Mouse (Mus musculus): ENCODE results near the gene C9orf72. TPM values are rescaled to one million over a fixed set of nuclear protein-coding genes. Genes with fewer than 3 reads are reported as not detected.

Gene C9orf72
- total RNA-seq, 2 experiments from 2014 or later, result 30.1 to 33.1 TPM

GRCm38 (mm10) chr4:35187617-35188326, 38.2 kb downstream of the C9orf72 start:
- no peak for DNase-seq (ENCODE audit: low spot score in 2 of 2)

GRCm38 (mm10) chr4:35177926-35178645, 47.9 kb downstream of the C9orf72 start:
- no peak for DNase-seq (ENCODE audit: low spot score in 2 of 2)

GRCm38 (mm10) chr4:35175566-35175965, 50.4 kb downstream of the C9orf72 start:
- DNase-seq (ENCODE audit: low spot score in 2 of 2), result no peak

- no peak for DNase-seq (ENCODE audit: low spot score in 2 of 2)
These were observed 52.4 kb downstream of the C9orf72 start for GRCm38 (mm10) chr4:35173551-35173950.

- DNase-seq (ENCODE audit: low spot score in 2 of 2), result no peak
These were observed 53.5 kb downstream of the C9orf72 start for GRCm38 (mm10) chr4:35172471-35172870.

- no peak for DNase-seq (ENCODE audit: low spot score in 2 of 2)
These were observed 56.3 kb downstream of the C9orf72 start for GRCm38 (mm10) chr4:35169571-35170125.

GRCm38 (mm10) chr4:35167855-35168254, 58.1 kb downstream of the C9orf72 start:
- no peak for DNase-seq (ENCODE audit: low spot score in 2 of 2)

- no peak for DNase-seq (ENCODE audit: low spot score in 2 of 2)
These were observed 60.0 kb downstream of the C9orf72 start for GRCm38 (mm10) chr4:35165947-35166346.

- DNase-seq (ENCODE audit: low spot score in 2 of 2), result no peak
These were observed 60.7 kb downstream of the C9orf72 start for GRCm38 (mm10) chr4:35165275-35165674.

- no peak for DNase-seq (ENCODE audit: low spot score in 2 of 2)
These were observed 68.2 kb downstream of the C9orf72 start for GRCm38 (mm10) chr4:35157815-35158214.

GRCm38 (mm10) chr4:35156751-35157611, 69.0 kb downstream of the C9orf72 start, which contains the start of gene Mob3b:
TSS of gene Mob3b (minus strand) at chr4:35157484.
- peak; percentile 78 to 84 for DNase-seq (ENCODE audit: low spot score in 2 of 2)

- peak in 1 of 2 experiments; percentile 7 for DNase-seq (ENCODE audit: low spot score in 2 of 2)
These were observed 69.8 kb downstream of the C9orf72 start for GRCm38 (mm10) chr4:35156149-35156611.

GRCm38 (mm10) chr4:35155132-35155922, 70.6 kb downstream of the C9orf72 start:
- no peak for DNase-seq (ENCODE audit: low spot score in 2 of 2)

GRCm38 (mm10) chr4:35154051-35154450, 71.9 kb downstream of the C9orf72 start:
- DNase-seq (ENCODE audit: low spot score in 2 of 2), result no peak

GRCm38 (mm10) chr4:35151756-35152155, 74.2 kb downstream of the C9orf72 start, which contains the start of gene Ifnk:
TSS of gene Ifnk (plus strand) at chr4:35152056.
- DNase-seq (ENCODE audit: low spot score in 2 of 2), result no peak

GRCm38 (mm10) chr4:35150706-35151105, 75.3 kb downstream of the C9orf72 start:
- no peak for DNase-seq (ENCODE audit: low spot score in 2 of 2)

- no peak for DNase-seq (ENCODE audit: low spot score in 2 of 2)
These were observed 77.6 kb downstream of the C9orf72 start for GRCm38 (mm10) chr4:35148326-35148725.

- no peak for DNase-seq (ENCODE audit: low spot score in 2 of 2)
These were observed 79.4 kb downstream of the C9orf72 start for GRCm38 (mm10) chr4:35146597-35146996.

- DNase-seq (ENCODE audit: low spot score in 2 of 2), result no peak
These were observed 80.2 kb downstream of the C9orf72 start for GRCm38 (mm10) chr4:35145726-35146125.

- no peak for DNase-seq (ENCODE audit: low spot score in 2 of 2)
These were observed 82.4 kb downstream of the C9orf72 start for GRCm38 (mm10) chr4:35143472-35144102.

Data from layer of hippocampus, postnatal 14 days (tissue).